14 mouse cellular contexts compared by ENCODE assay signal in the genomic region with DNA sequence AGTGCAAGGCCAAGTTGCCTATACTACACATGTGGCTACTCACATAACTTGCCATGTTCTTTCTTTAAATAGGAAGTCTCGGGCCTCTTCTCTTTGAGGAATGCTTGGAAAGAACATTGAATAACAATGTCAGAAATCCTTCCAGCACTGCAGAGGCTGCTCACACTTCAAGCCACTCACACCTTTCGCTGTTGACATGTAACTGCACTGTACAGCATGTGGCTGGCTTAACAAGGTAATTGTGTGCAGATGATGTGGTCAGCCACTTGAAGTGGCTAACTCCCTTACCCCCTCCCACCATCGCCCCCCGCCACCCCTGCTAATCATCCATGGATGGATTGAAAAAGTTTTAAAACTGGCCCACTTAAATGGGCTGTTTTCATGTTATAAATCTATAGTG. TPM values are rescaled to one million over a fixed set of nuclear protein-coding genes. Genes with fewer than 3 reads are reported as not detected.
DNase-seq lines count a peak whose midpoint lies in the region; ATAC-seq lines count a peak whose summit lies in the region.
"Had no signal": no experiment of that assay in that cellular context is flagged by ENCODE, and none has a peak within 500 bp of the region (broad histone marks: within the 10 kb centered on the region; RNA-seq: fewer than 3 reads in every experiment).

No protein-coding gene starts in this region.

- H3K4me1 ChIP-seq in hindbrain, embryonic 10.5 days (replicated peaks), result peaks cover 74% of the 10 kb centered on the region
- H3K4me1 ChIP-seq in hindbrain, embryonic 12.5 days, result peaks cover 7% of the 10 kb centered on the region
- H3K4me1 ChIP-seq in embryonic facial prominence, embryonic 10.5 days, result peaks cover 64% of the 10 kb centered on the region
- peaks cover 21% of the 10 kb centered on the region for H3K4me1 ChIP-seq in heart, embryonic 11.5 days (ENCODE audit: control insufficient read depth, insufficient read depth, low read length)
- H3K4me1 ChIP-seq in limb, embryonic 12.5 days (replicated peaks), result peaks cover 54% of the 10 kb centered on the region
- H3K4me1 ChIP-seq in hindbrain, embryonic 14.5 days (replicated peaks; ENCODE audit: control insufficient read depth, insufficient read depth, low read length), result no peaks in the 10 kb centered on the region; the same call in 1 of the 2 replicates
- H3K4me1 ChIP-seq: liver, embryonic 13.5 days had no signal

- no peaks in the 10 kb centered on the region for H3K27me3 ChIP-seq in hindbrain, embryonic 10.5 days (ENCODE audit: insufficient read depth, poor library complexity, severe bottlenecking)
- peaks cover 4% of the 10 kb centered on the region; the same call in 1 of the 2 replicates for H3K27me3 ChIP-seq in hindbrain, embryonic 12.5 days
- no peaks in the 10 kb centered on the region for H3K27me3 ChIP-seq in embryonic facial prominence, embryonic 10.5 days (replicated peaks; ENCODE audit: low read depth, poor library complexity, severe bottlenecking)
- no peaks in the 10 kb centered on the region for H3K27me3 ChIP-seq in heart, embryonic 11.5 days (ENCODE audit: control insufficient read depth, insufficient read depth, low read length)
- peaks cover 7% of the 10 kb centered on the region for H3K27me3 ChIP-seq in limb, embryonic 12.5 days
- H3K27me3 ChIP-seq in hindbrain, embryonic 14.5 days (ENCODE audit: control insufficient read depth, insufficient read depth, low read length), result no peaks in the 10 kb centered on the region
- H3K27me3 ChIP-seq: hindbrain, embryonic 15.5 days had no signal

- no peak overlapping the region for H3K4me2 ChIP-seq in hindbrain, embryonic 12.5 days (replicated peaks)
- H3K4me2 ChIP-seq in heart, embryonic 11.5 days, result peak overlapping the region; percentile 10; the same call in 1 of the 2 replicates
- peak overlapping the region; percentile 70 for H3K4me2 ChIP-seq in limb, embryonic 12.5 days
- no peak overlapping the region for H3K4me2 ChIP-seq in hindbrain, embryonic 14.5 days (replicated peaks)
- H3K4me2 ChIP-seq: hindbrain, embryonic 15.5 days; liver, embryonic 13.5 days; midbrain, embryonic 12.5 days; neural tube, embryonic 13.5 days had no signal

- peaks cover 9% of the 10 kb centered on the region; the same call in 1 of the 2 replicates for H3K36me3 ChIP-seq in hindbrain, embryonic 10.5 days
- no peaks in the 10 kb centered on the region for H3K36me3 ChIP-seq in hindbrain, embryonic 12.5 days
- H3K36me3 ChIP-seq in embryonic facial prominence, embryonic 10.5 days (replicated peaks), result peaks cover 13% of the 10 kb centered on the region
- no peaks in the 10 kb centered on the region for H3K36me3 ChIP-seq in heart, embryonic 11.5 days (ENCODE audit: control insufficient read depth, insufficient read depth, low read length)
- no peaks in the 10 kb centered on the region for H3K36me3 ChIP-seq in limb, embryonic 12.5 days
- no peaks in the 10 kb centered on the region for H3K36me3 ChIP-seq in hindbrain, embryonic 14.5 days (replicated peaks; ENCODE audit: control insufficient read depth, insufficient read depth)
- H3K36me3 ChIP-seq: hindbrain, embryonic 15.5 days; liver, embryonic 13.5 days; midbrain, embryonic 12.5 days; neural tube, embryonic 13.5 days had no signal

- no peak for ATAC-seq in hindbrain, embryonic 12.5 days (ENCODE audit: low FRiP score)
- no peak for ATAC-seq in heart, embryonic 11.5 days (replicated peaks; ENCODE audit: insufficient number of reproducible peaks, low FRiP score, low TSS enrichment)
- no peak for ATAC-seq in limb, embryonic 12.5 days (ENCODE audit: insufficient number of reproducible peaks, insufficient read depth, low FRiP score, low TSS enrichment, low read depth)
- ATAC-seq in hindbrain, embryonic 14.5 days (ENCODE audit: low FRiP score), result no peak

- H3K4me3 ChIP-seq in hindbrain, embryonic 10.5 days, result no peak overlapping the region
- no peak overlapping the region for H3K4me3 ChIP-seq in hindbrain, embryonic 12.5 days
- H3K4me3 ChIP-seq in embryonic facial prominence, embryonic 10.5 days, result 0 out of 2 replicates have a peak overlapping the region, but pooled peaks have one; percentile 5
- H3K4me3 ChIP-seq in heart, embryonic 11.5 days (ENCODE audit: low read depth, low read length), result no peak overlapping the region
- no peak overlapping the region for H3K4me3 ChIP-seq in limb, embryonic 12.5 days (replicated peaks)
- H3K4me3 ChIP-seq in hindbrain, embryonic 14.5 days (replicated peaks; ENCODE audit: low read length), result no peak overlapping the region
- H3K4me3 ChIP-seq: hindbrain, embryonic 15.5 days; liver, embryonic 13.5 days; midbrain, embryonic 12.5 days; neural tube, embryonic 13.5 days had no signal

- H3K9ac ChIP-seq in hindbrain, embryonic 12.5 days, result no peak overlapping the region
- H3K9ac ChIP-seq in heart, embryonic 11.5 days (ENCODE audit: low read depth, low read length), result no peak overlapping the region
- H3K9ac ChIP-seq in limb, embryonic 12.5 days (replicated peaks), result no peak overlapping the region
- H3K9ac ChIP-seq in hindbrain, embryonic 14.5 days, result no peak overlapping the region
- H3K9ac ChIP-seq: hindbrain, embryonic 15.5 days; liver, embryonic 13.5 days; midbrain, embryonic 12.5 days; neural tube, embryonic 13.5 days had no signal

- H3K27ac ChIP-seq in hindbrain, embryonic 10.5 days, result peak overlapping the region; percentile 96; the same call in 1 of the 2 replicates
- no peak overlapping the region for H3K27ac ChIP-seq in hindbrain, embryonic 12.5 days
- no peak overlapping the region; the same call in 1 of the 2 replicates for H3K27ac ChIP-seq in embryonic facial prominence, embryonic 10.5 days (replicated peaks)
- H3K27ac ChIP-seq in heart, embryonic 11.5 days (ENCODE audit: low read depth, low read length), result peak overlapping the region; percentile 75
- H3K27ac ChIP-seq in limb, embryonic 12.5 days, result peak overlapping the region; percentile 31; the same call in 1 of the 2 replicates
- H3K27ac ChIP-seq in hindbrain, embryonic 14.5 days, result no peak overlapping the region
- H3K27ac ChIP-seq: hindbrain, embryonic 15.5 days; liver, embryonic 13.5 days; midbrain, embryonic 12.5 days; neural tube, embryonic 13.5 days had no signal

- 64% methylated on average over 4 of the region's 4 CpGs for WGBS in hindbrain, embryonic 10.5 days
- WGBS in hindbrain, embryonic 12.5 days, result 70% methylated on average over 4 of the region's 4 CpGs
- 52% methylated on average over 4 of the region's 4 CpGs for WGBS in embryonic facial prominence, embryonic 10.5 days
- 45% methylated on average over 4 of the region's 4 CpGs for WGBS in heart, embryonic 11.5 days (ENCODE audit: insufficient replicate concordance)
- 28% methylated on average over 4 of the region's 4 CpGs for WGBS in limb, embryonic 12.5 days
- WGBS in hindbrain, embryonic 14.5 days, result 82% methylated on average over 4 of the region's 4 CpGs

- DNase-seq in hindbrain, embryonic 10.5 days (ENCODE audit: low spot score), result no peak
- DNase-seq in embryonic facial prominence, embryonic 10.5 days (ENCODE audit: low spot score), result peak; percentile 38
- no peak for DNase-seq in B cell, adult 2 months
- DNase-seq in hindbrain, embryonic 14.5 days (ENCODE audit: low spot score), result no peak
- DNase-seq in thymus, postnatal 4 days, result no peak
- DNase-seq: adrenal gland, adult 2 months; kidney, postnatal 14 days; liver, embryonic 13.5 days had no signal

- H3K9me3 ChIP-seq in hindbrain, embryonic 10.5 days, result no peaks in the 10 kb centered on the region
- H3K9me3 ChIP-seq in hindbrain, embryonic 12.5 days (replicated peaks), result no peaks in the 10 kb centered on the region
- H3K9me3 ChIP-seq in embryonic facial prominence, embryonic 10.5 days, result no peaks in the 10 kb centered on the region
- H3K9me3 ChIP-seq in heart, embryonic 11.5 days (replicated peaks; ENCODE audit: control insufficient read depth, low read length), result no peaks in the 10 kb centered on the region
- H3K9me3 ChIP-seq in limb, embryonic 12.5 days, result no peaks in the 10 kb centered on the region
- no peaks in the 10 kb centered on the region for H3K9me3 ChIP-seq in hindbrain, embryonic 14.5 days (ENCODE audit: control insufficient read depth, low read length)
- H3K9me3 ChIP-seq: hindbrain, embryonic 15.5 days; liver, embryonic 13.5 days; midbrain, embryonic 12.5 days; neural tube, embryonic 13.5 days had no signal

RNA-seq across cellular contexts. Expression of gene Ccn2, which starts 1.7 kb away (rescaled TPM):
- polyA plus RNA-seq in hindbrain, embryonic 10.5 days (2016; fragmentation: Nextera tagmentation; extraction: Ambion mirVana), result 7.2 and 8.3 TPM in 2 replicates
- 6.8 and 10.0 TPM in 2 replicates for polyA plus RNA-seq in hindbrain, embryonic 12.5 days (2016; fragmentation: Nextera tagmentation; extraction: Ambion mirVana)
- 7.9 and 10.1 TPM in 2 replicates for polyA plus RNA-seq in embryonic facial prominence, embryonic 10.5 days (2016; fragmentation: Nextera tagmentation; extraction: Ambion mirVana)
- polyA plus RNA-seq in heart, embryonic 11.5 days (2014; fragmentation: Nextera tagmentation; extraction: Ambion mirVana), result 25.2 and 26.4 TPM in 2 replicates
- polyA plus RNA-seq in limb, embryonic 12.5 days (2016; fragmentation: Nextera tagmentation; extraction: Ambion mirVana), result 7.5 and 11.0 TPM in 2 replicates
- polyA plus RNA-seq in hindbrain, embryonic 14.5 days (2014; fragmentation: Nextera tagmentation; extraction: Ambion mirVana), result 1.4 and 3.3 TPM in 2 replicates

Comparison
In these comparisons a context has a peak if more than half of its experiments do, and no peak if none do; other contexts are left out.
1. H3K27ac ChIP-seq: peak in hindbrain, embryonic 10.5 days (single experiment), heart, embryonic 11.5 days (single experiment) and limb, embryonic 12.5 days (single experiment); none in hindbrain, embryonic 12.5 days (single experiment), embryonic facial prominence, embryonic 10.5 days (single experiment) and hindbrain, embryonic 14.5 days (single experiment).
2. H3K4me2 ChIP-seq: peak in heart, embryonic 11.5 days (single experiment) and limb, embryonic 12.5 days (single experiment); none in hindbrain, embryonic 12.5 days (single experiment) and hindbrain, embryonic 14.5 days (single experiment).